Mouse (Mus musculus) hindbrain, embryonic 11.5 days (tissue): ENCODE measurements around the gene Camk2g. TPM values are rescaled to one million over a fixed set of nuclear protein-coding genes. Genes with fewer than 3 reads are reported as not detected.
A peak's percentile ranks its signal among the peaks of the same experiment; 100 is the strongest.

Experiments
- ATAC-seq: fragments of 200-750 bp; cut with Nextera tagmentation; 2 replicates; pipeline ENCODE4 v1.8.0; 2017; ENCODE audit warnings: mild to moderate bottlenecking, moderate TSS enrichment, moderate library complexity; ENCODE audit not compliant: low FRiP score
- DNase-seq: peaks from one replicate; pipeline ENCODE4 v3.0.0-alpha.2; 2015; ENCODE audit warnings: low spot score
- H3K27ac ChIP-seq: fragments of 300-500 bp; sonication (generic); 2 replicates; pipeline ENCODE4 v1.5.1; 2014; ENCODE audit warnings: mild to moderate bottlenecking, low read depth, low read length
- H3K27me3 ChIP-seq: fragments of 300-500 bp; sonication (generic); 2 replicates; pipeline ENCODE4 v1.6.1; 2014; ENCODE audit warnings: mild to moderate bottlenecking, low read length, moderate library complexity, mixed read lengths; ENCODE audit not compliant: control insufficient read depth, insufficient read depth
- H3K36me3 ChIP-seq: fragments of 300-500 bp; sonication (generic); 2 replicates; pipeline ENCODE4 v1.6.1; 2014; ENCODE audit warnings: mild to moderate bottlenecking, low read length, moderate library complexity, mixed read lengths; ENCODE audit not compliant: control insufficient read depth, insufficient read depth
- H3K4me1 ChIP-seq: fragments of 300-500 bp; sonication (generic); replicated peaks from 2 replicates; pipeline ENCODE4 v1.6.1; 2014; ENCODE audit warnings: low read length, mixed read lengths; ENCODE audit not compliant: control insufficient read depth, insufficient read depth
- H3K4me2 ChIP-seq: fragments of 300-500 bp; sonication (generic); replicated peaks from 2 replicates; pipeline ENCODE4 v1.6.1; 2014; ENCODE audit warnings: mild to moderate bottlenecking, low read depth, low read length
- H3K4me3 ChIP-seq: fragments of 300-500 bp; sonication (generic); 2 replicates; pipeline ENCODE4 v1.5.1; 2014; ENCODE audit warnings: low read depth, low read length
- H3K9ac ChIP-seq: fragments of 300-500 bp; sonication (generic); 2 replicates; pipeline ENCODE4 v1.6.1; 2014; ENCODE audit warnings: low read depth, low read length
- H3K9me3 ChIP-seq: fragments of 300-500 bp; sonication (generic); 2 replicates; pipeline ENCODE4 v1.6.1; 2016; ENCODE audit warnings: low read length; ENCODE audit not compliant: control insufficient read depth
- WGBS: fragments of 180-500 bp; shearing (Covaris S2); extraction: QIAGEN DNeasy Blood & Tissue Kit; methylation state at CpG from one replicate; pipeline ENCODE4 v1.1.7; 2014; 5-methylcytosine and 5-hydroxymethylcytosine counted together
- polyA plus RNA-seq: library from polyadenylated mRNA; unstranded; fragments of >200 nt; fragmentation: Nextera tagmentation; extraction: Ambion mirVana; gene quantifications from 2 replicates; pipeline ENCODE4 v1.2.1, GENCODE M21; 2014

The Camk2g gene
- polyA plus RNA-seq, 1 experiment from 2014 or later, result 44.2 TPM

- ATAC-seq (no peak), DNase-seq (no peak)
- Histone ChIP-seq H3K27me3 (no peaks in the 10 kb centered on the region), H3K36me3 (no peaks in the 10 kb centered on the region), H3K4me3 (no peak overlapping the region), H3K9me3 (no peaks in the 10 kb centered on the region), H3K27ac (no peak overlapping the region), H3K4me1 (no peaks in the 10 kb centered on the region), H3K9ac (no peak overlapping the region), H3K4me2 (no peak overlapping the region)
- 94% methylated on average over 3 of the region's 3 CpGs for WGBS
Measured at GRCm38 (mm10) chr14:20815448-20815847, 21.6 kb upstream of the Camk2g start.

- H3K27me3 ChIP-seq, result no peaks in the 10 kb centered on the region
- no peak overlapping the region for H3K27ac ChIP-seq
- no peak for DNase-seq
- 70% methylated on average over 7 of the region's 7 CpGs for WGBS
- no peaks in the 10 kb centered on the region for H3K36me3 ChIP-seq
- no peaks in the 10 kb centered on the region for H3K4me1 ChIP-seq
- no peak overlapping the region for H3K9ac ChIP-seq
- H3K4me3 ChIP-seq, result no peak overlapping the region
- no peak overlapping the region for H3K4me2 ChIP-seq
- no peak for ATAC-seq
- H3K9me3 ChIP-seq, result no peaks in the 10 kb centered on the region
Measured at GRCm38 (mm10) chr14:20811779-20812406, 18.0 kb upstream of the Camk2g start.

- H3K9me3 ChIP-seq, result no peaks in the 10 kb centered on the region
- no peak overlapping the region for H3K4me2 ChIP-seq
- no peaks in the 10 kb centered on the region for H3K27me3 ChIP-seq
- ATAC-seq, result no peak
- no peak overlapping the region for H3K27ac ChIP-seq
- H3K4me1 ChIP-seq, result no peaks in the 10 kb centered on the region
- no peaks in the 10 kb centered on the region for H3K36me3 ChIP-seq
- 87% methylated on average over 8 of the region's 8 CpGs for WGBS
- no peak overlapping the region for H3K9ac ChIP-seq
- DNase-seq, result no peak
- H3K4me3 ChIP-seq, result no peak overlapping the region
Measured at GRCm38 (mm10) chr14:20811236-20811635, 17.3 kb upstream of the Camk2g start.

- Histone ChIP-seq H3K4me2 (no peak overlapping the region), H3K27ac (no peak overlapping the region), H3K9me3 (no peaks in the 10 kb centered on the region), H3K36me3 (no peaks in the 10 kb centered on the region), H3K9ac (no peak overlapping the region), H3K4me1 (no peaks in the 10 kb centered on the region), H3K27me3 (no peaks in the 10 kb centered on the region), H3K4me3 (no peak overlapping the region)
- no peak for ATAC-seq
- DNase-seq, result no peak
Measured at GRCm38 (mm10) chr14:20809820-20810219, 15.9 kb upstream of the Camk2g start.

- no peaks in the 10 kb centered on the region for H3K4me1 ChIP-seq
- DNase-seq (no peak), ATAC-seq (no peak)
- no peak overlapping the region for H3K4me2 ChIP-seq
- H3K36me3 ChIP-seq, result no peaks in the 10 kb centered on the region
- H3K9ac ChIP-seq, result no peak overlapping the region
- 82% methylated on average over 4 of the region's 4 CpGs for WGBS
- H3K9me3 ChIP-seq, result no peaks in the 10 kb centered on the region
- H3K27me3 ChIP-seq, result no peaks in the 10 kb centered on the region
- H3K27ac ChIP-seq, result no peak overlapping the region
- no peak overlapping the region for H3K4me3 ChIP-seq
Measured at GRCm38 (mm10) chr14:20809349-20809748, 15.5 kb upstream of the Camk2g start.

GRCm38 (mm10) chr14:20806116-20806840 is 12.4 kb upstream of the Camk2g start:
- no peak overlapping the region for H3K27ac ChIP-seq
- no peaks in the 10 kb centered on the region for H3K36me3 ChIP-seq
- no peak overlapping the region for H3K4me3 ChIP-seq
- H3K4me1 ChIP-seq, result no peaks in the 10 kb centered on the region
- WGBS, result 88% methylated on average over 14 of the region's 14 CpGs
- H3K4me2 ChIP-seq, result no peak overlapping the region
- no peaks in the 10 kb centered on the region for H3K27me3 ChIP-seq
- H3K9me3 ChIP-seq, result no peaks in the 10 kb centered on the region
- DNase-seq (no peak), ATAC-seq (no peak)
- no peak overlapping the region for H3K9ac ChIP-seq

- no peak overlapping the region for H3K9ac ChIP-seq
- no peak overlapping the region for H3K4me3 ChIP-seq
- no peaks in the 10 kb centered on the region for H3K9me3 ChIP-seq
- DNase-seq (no peak), ATAC-seq (no peak)
- no peak overlapping the region for H3K4me2 ChIP-seq
- H3K27me3 ChIP-seq, result no peaks in the 10 kb centered on the region
- H3K27ac ChIP-seq, result no peak overlapping the region
- 86% methylated on average over 9 of the region's 9 CpGs for WGBS
- no peaks in the 10 kb centered on the region for H3K36me3 ChIP-seq
- H3K4me1 ChIP-seq, result no peaks in the 10 kb centered on the region
Measured at GRCm38 (mm10) chr14:20804964-20805672, 11.2 kb upstream of the Camk2g start.

GRCm38 (mm10) chr14:20804481-20804880 is 10.6 kb upstream of the Camk2g start:
- Histone ChIP-seq H3K27ac (no peak overlapping the region), H3K4me1 (no peaks in the 10 kb centered on the region), H3K9ac (no peak overlapping the region), H3K9me3 (no peaks in the 10 kb centered on the region), H3K4me3 (no peak overlapping the region), H3K36me3 (no peaks in the 10 kb centered on the region), H3K4me2 (no peak overlapping the region), H3K27me3 (no peaks in the 10 kb centered on the region)
- WGBS, result 68% methylated on average over 5 of the region's 5 CpGs
- no peak for DNase-seq
- no peak for ATAC-seq

- Histone ChIP-seq H3K27me3 (no peaks in the 10 kb centered on the region), H3K27ac (no peak overlapping the region), H3K9ac (no peak overlapping the region), H3K4me1 (no peaks in the 10 kb centered on the region), H3K9me3 (no peaks in the 10 kb centered on the region), H3K4me2 (no peak overlapping the region), H3K4me3 (no peak overlapping the region), H3K36me3 (no peaks in the 10 kb centered on the region)
- WGBS, result 5% methylated on average over 7 of the region's 7 CpGs
- ATAC-seq, result peak; percentile 27; the same call in 1 of the 2 replicates
- peak; percentile 88 for DNase-seq
Measured at GRCm38 (mm10) chr14:20803606-20803938, 9.7 kb upstream of the Camk2g start.
